Mouse (Mus musculus) liver, adult 2 months (tissue): ENCODE results near the gene Ankrd7. TPM values are rescaled to one million over a fixed set of nuclear protein-coding genes. Genes with fewer than 3 reads are reported as not detected.

Experiments
- DNase-seq: peaks from one replicate; pipeline ENCODE4 v3.0.0-alpha.2; 2011; ENCODE audit warnings: low read depth, low spot score; ENCODE audit errors: extremely low read depth
- H3K27ac ChIP-seq: fragments of 200-500 bp; replicated peaks from 2 replicates; pipeline ENCODE4 v1.5.1; 2012; ENCODE audit warnings: low read depth, mild to moderate bottlenecking, control low read depth, inconsistent platforms, low read length; ENCODE audit not compliant: insufficient read depth
- H3K27me3 ChIP-seq: fragments of 200-500 bp; 2 replicates; pipeline ENCODE4 v1.6.1; 2012; ENCODE audit warnings: mild to moderate bottlenecking, moderate library complexity, low read length, inconsistent platforms; ENCODE audit not compliant: control insufficient read depth, insufficient read depth
- H3K36me3 ChIP-seq: fragments of 200-500 bp; 2 replicates; pipeline ENCODE4 v1.6.1; 2012; ENCODE audit warnings: low read length, inconsistent platforms; ENCODE audit not compliant: control insufficient read depth, insufficient read depth
- H3K4me1 ChIP-seq: fragments of 200-500 bp; 2 replicates; pipeline ENCODE4 v1.6.1; 2011; ENCODE audit warnings: low read length; ENCODE audit not compliant: control insufficient read depth, insufficient read depth
- H3K4me3 ChIP-seq: fragments of 200-500 bp; 2 replicates; pipeline ENCODE4 v1.5.1; 2011; ENCODE audit warnings: low read depth, mild to moderate bottlenecking, control low read depth, low read length, moderate library complexity; ENCODE audit not compliant: insufficient read depth
- H3K79me2 ChIP-seq: fragments of 200-500 bp; 2 replicates; pipeline ENCODE4 v1.6.1; 2012; ENCODE audit warnings: inconsistent platforms, mild to moderate bottlenecking, low read length, moderate library complexity; ENCODE audit not compliant: control insufficient read depth, insufficient read depth
- H3K9ac ChIP-seq: fragments of 200-500 bp; 2 replicates; pipeline ENCODE4 v1.6.1; 2012; ENCODE audit warnings: low read depth, mild to moderate bottlenecking, control low read depth, inconsistent platforms, low read length
- CTCF ChIP-seq: fragments of 200-500 bp; IDR thresholded peaks from 2 replicates; pipeline ENCODE4 v1.5.1; 2011; ENCODE audit warnings: low read depth, low read length, control low read depth
- POLR2A ChIP-seq: fragments of 200-500 bp; IDR thresholded peaks from 2 replicates; pipeline ENCODE4 v1.6.1; 2011; ENCODE audit warnings: low read length, control low read depth; ENCODE audit not compliant: insufficient read depth; ENCODE audit errors: extremely low read depth
- WGBS: fragments of 180-500 bp; shearing (Covaris S2); methylation state at CpG from one replicate; pipeline ENCODE4 v1.1.7; 2018; 5-methylcytosine and 5-hydroxymethylcytosine counted together
- polyA plus RNA-seq: library from polyadenylated mRNA; depleted of rRNA; stranded (reverse); fragments of >200 nt; gene quantifications from 2 replicates; pipeline ENCODE4 v1.2.3, GENCODE M21; 2012
- total RNA-seq: library from RNA; depleted of rRNA; stranded (reverse); fragments of >200 nt; gene quantifications from 2 replicates; pipeline ENCODE4 v1.2.3, GENCODE M21; 2014

Ankrd7 gene
- total and polyA plus RNA-seq, 2 experiments = not detected

- Histone ChIP-seq H3K27ac (peak within 1 kb of the TSS; percentile 83), H3K4me3 (peak within 1 kb of the TSS; percentile 87), H3K27me3 (no peaks in the 10 kb centered on the region), H3K36me3 (peaks cover 5% of the 10 kb centered on the region), H3K79me2 (no peaks in the 10 kb centered on the region), H3K9ac (peak within 1 kb of the TSS; percentile 86), H3K4me1 (peaks cover 7% of the 10 kb centered on the region; the same call in 1 of the 2 replicates)
- TF ChIP-seq CTCF = no peak
- TF ChIP-seq POLR2A = 0 out of 2 replicates have a peak, but pooled peaks have one; percentile 63
- WGBS = under 1% methylated on average over 37 of the region's 37 CpGs
- peak; percentile 82 for DNase-seq
Measured at GRCm38 (mm10) chr6:18848051-18848701, 17.9 kb upstream of the Ankrd7 start, which contains the start of gene Lsm8. TSS of gene Lsm8 (plus strand) at chr6:18848579.

- WGBS = 0% methylated on average over 27 of the region's 28 CpGs
- no peaks in the 10 kb centered on the region for H3K79me2 ChIP-seq
- peaks cover 8% of the 10 kb centered on the region for H3K36me3 ChIP-seq
- TF ChIP-seq POLR2A = no peak
- TF ChIP-seq CTCF = no peak
- H3K4me1 ChIP-seq = peaks cover 7% of the 10 kb centered on the region; the same call in 1 of the 2 replicates
- no peak overlapping the region for H3K27ac ChIP-seq
- peak overlapping the region; percentile 83 for H3K9ac ChIP-seq
- no peaks in the 10 kb centered on the region for H3K27me3 ChIP-seq
- peak overlapping the region; percentile 87 for H3K4me3 ChIP-seq
- peak; percentile 20 for DNase-seq
Measured at GRCm38 (mm10) chr6:18848702-18849061, 17.4 kb upstream of the Ankrd7 start.

- H3K9ac ChIP-seq = no peak overlapping the region
- H3K4me1 ChIP-seq = peaks cover under 1% of the 10 kb centered on the region; the same call in 1 of the 2 replicates
- no peak for DNase-seq
- H3K27me3 ChIP-seq = no peaks in the 10 kb centered on the region
- peaks cover 15% of the 10 kb centered on the region for H3K36me3 ChIP-seq
- no peak for TF ChIP-seq CTCF
- no peak for TF ChIP-seq POLR2A
- H3K79me2 ChIP-seq = no peaks in the 10 kb centered on the region
- H3K27ac ChIP-seq = no peak overlapping the region
- no peak overlapping the region for H3K4me3 ChIP-seq
Measured at GRCm38 (mm10) chr6:18855323-18855722, 10.8 kb upstream of the Ankrd7 start.

- no peak for DNase-seq
Measured at GRCm38 (mm10) chr6:18856487-18857078, 9.5 kb upstream of the Ankrd7 start.

GRCm38 (mm10) chr6:18889030-18889429, 22.9 kb downstream of the Ankrd7 start:
- Histone ChIP-seq H3K9ac (no peak overlapping the region), H3K79me2 (no peaks in the 10 kb centered on the region), H3K36me3 (no peaks in the 10 kb centered on the region), H3K27me3 (no peaks in the 10 kb centered on the region), H3K27ac (no peak overlapping the region), H3K4me1 (no peaks in the 10 kb centered on the region), H3K4me3 (no peak overlapping the region)
- no peak for TF ChIP-seq CTCF
- WGBS = 78% methylated on average over 2 of the region's 2 CpGs
- DNase-seq = no peak

More at GRCm38 (mm10) chr6:18856487-18857078, 9.5 kb upstream of the Ankrd7 start:
- Histone ChIP-seq H3K4me3 (no peak overlapping the region), H3K79me2 (no peaks in the 10 kb centered on the region), H3K9ac (no peak overlapping the region), H3K4me1 (no peaks in the 10 kb centered on the region), H3K27me3 (no peaks in the 10 kb centered on the region), H3K27ac (no peak overlapping the region), H3K36me3 (peaks cover 15% of the 10 kb centered on the region)
- TF ChIP-seq CTCF (no peak), POLR2A (no peak)
- over 99% methylated on average over 3 of the region's 3 CpGs for WGBS

GRCm38 (mm10) chr6:18894142-18894541, 28.0 kb downstream of the Ankrd7 start:
- no peak for DNase-seq
- Histone ChIP-seq H3K27me3 (no peaks in the 10 kb centered on the region), H3K79me2 (no peaks in the 10 kb centered on the region), H3K27ac (no peak overlapping the region), H3K4me3 (no peak overlapping the region), H3K9ac (no peak overlapping the region), H3K4me1 (no peaks in the 10 kb centered on the region), H3K36me3 (no peaks in the 10 kb centered on the region)
- TF ChIP-seq POLR2A (no peak), CTCF (no peak)
